Mouse (Mus musculus): ENCODE results near the gene Elf5.
A peak's percentile ranks its signal among the peaks of the same experiment; 100 is the strongest.

The Elf5 gene

GRCm38 (mm10) chr2:103436534-103436933 lies 25.0 kb downstream of the Elf5 start:
- no peak for DNase-seq

- DNase-seq: peak; percentile 32
Measured at GRCm38 (mm10) chr2:103439071-103439622, 27.7 kb downstream of the Elf5 start.

- peak; percentile 67 for DNase-seq
Measured at GRCm38 (mm10) chr2:103439710-103440109, 28.2 kb downstream of the Elf5 start.

GRCm38 (mm10) chr2:103445776-103446175 lies 34.3 kb downstream of the Elf5 start:
- peak; percentile 44 for DNase-seq

DNA sequence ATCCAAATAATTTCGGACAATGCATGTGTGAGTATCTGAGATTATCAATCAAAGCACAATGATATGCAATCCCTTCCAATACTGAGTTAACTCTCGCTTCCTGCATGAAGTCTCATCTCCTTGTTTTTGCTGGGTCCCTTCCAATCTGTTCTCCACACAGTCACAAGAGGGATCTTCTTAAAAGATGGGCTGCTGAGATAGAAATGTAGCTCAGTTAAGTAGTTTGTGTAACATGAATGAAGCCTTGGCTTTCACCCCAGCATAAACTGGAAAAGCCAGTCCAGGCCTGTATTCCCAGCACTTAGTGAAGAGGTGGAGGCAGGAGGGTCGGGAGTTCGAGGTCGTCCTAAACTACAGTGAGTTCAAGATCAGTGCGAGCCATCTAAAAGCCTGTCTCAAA lies 34.8 kb downstream of the Elf5 start:
- no peak for DNase-seq

DNA sequence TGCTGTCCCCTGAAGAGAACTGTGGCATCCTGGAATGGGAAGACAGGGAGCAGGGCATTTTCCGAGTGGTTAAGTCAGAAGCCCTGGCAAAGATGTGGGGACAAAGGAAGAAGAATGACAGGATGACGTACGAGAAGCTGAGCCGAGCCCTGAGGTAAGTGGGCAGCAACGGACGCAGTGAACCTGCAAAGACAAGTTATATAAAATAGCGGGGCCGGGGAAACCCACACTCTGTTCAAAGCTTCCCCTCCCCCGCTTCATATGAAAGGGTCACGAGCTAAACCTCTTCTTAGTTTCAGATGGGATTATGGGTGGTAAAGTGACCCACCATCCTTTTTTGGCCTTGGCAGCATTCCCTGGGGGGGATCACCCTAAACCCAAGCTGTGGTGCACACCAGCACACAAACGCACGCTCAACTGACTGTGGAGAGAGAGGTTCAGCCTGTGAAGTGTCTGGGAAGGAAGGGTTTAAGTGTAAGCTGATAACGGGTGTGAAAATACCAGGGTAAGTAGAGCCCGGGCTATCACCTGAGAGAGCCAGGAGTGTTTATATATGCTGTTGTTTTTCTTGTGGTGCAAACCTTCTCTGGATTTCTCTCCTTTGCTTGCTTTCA lies 37.6 kb downstream of the Elf5 start:
- DNase-seq: no peak

- DNase-seq: no peak
Measured at GRCm38 (mm10) chr2:103449813-103450212, 38.3 kb downstream of the Elf5 start.

DNA sequence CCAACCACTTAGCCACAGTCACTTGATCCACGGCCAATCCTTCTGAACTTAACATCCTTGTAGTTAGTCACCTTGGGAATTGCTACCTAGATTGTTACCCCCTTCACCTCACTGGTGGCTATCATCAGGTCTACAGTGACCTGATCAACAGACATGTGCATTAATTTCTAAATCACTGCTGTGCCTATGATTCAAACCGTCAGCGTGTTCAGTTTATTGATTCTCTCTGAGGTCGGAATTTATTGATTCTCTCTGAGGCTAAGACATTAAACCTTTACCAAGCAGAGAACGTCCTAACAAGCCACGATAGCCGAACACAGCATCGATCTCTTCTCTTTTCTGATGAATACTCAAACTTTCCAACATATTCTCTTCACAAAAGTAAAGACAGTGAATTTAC lies 38.8 kb downstream of the Elf5 start:
- no peak for DNase-seq

- DNase-seq: no peak
Measured at GRCm38 (mm10) chr2:103452550-103452949, 41.1 kb downstream of the Elf5 start.

GRCm38 (mm10) chr2:103455748-103456147 lies 44.3 kb downstream of the Elf5 start:
- DNase-seq: no peak

- peak; percentile 86 for DNase-seq
Measured at GRCm38 (mm10) chr2:103456646-103457045, 45.2 kb downstream of the Elf5 start.

DNA sequence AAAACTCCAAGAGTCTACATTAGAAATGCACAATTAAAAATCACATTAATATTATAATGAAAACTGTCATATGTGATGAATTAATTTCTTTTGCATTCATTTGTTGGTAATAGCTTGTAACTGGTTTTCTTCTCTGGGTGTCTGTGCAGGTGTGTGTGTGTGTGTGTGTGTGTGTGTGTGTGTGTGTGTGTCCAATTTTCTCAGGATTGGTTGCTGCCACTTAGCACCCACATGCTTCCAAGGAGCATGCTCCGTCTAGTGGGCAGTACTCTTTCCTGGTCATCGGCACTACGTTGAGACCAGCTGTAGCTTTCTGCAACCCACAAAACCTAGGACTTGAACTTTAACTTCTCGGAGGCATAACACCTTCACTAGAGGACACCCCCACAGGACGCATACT lies 45.6 kb downstream of the Elf5 start:
- DNase-seq: no peak

DNA sequence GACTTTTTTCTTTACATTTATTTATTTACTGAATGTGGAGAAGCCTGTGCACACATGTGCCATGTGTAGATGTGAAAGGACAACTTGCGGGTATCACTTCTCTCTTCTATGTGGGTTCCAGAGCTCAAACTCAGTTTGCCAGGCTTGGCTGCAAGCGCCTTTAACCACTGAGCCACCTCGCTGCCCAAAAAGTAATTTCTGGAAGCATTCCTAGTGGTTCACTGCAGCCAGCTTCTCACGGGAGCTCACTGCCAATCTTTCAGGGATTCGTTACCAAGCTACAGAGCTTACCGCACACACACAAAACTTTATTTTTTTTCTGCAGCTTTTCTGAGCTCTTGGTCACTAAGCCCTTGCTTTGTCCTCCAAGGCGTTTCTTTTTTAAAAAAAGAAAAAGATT lies 46.1 kb downstream of the Elf5 start:
- no peak for DNase-seq

- no peak for DNase-seq
Measured at GRCm38 (mm10) chr2:103459069-103459468, 47.6 kb downstream of the Elf5 start.

GRCm38 (mm10) chr2:103461210-103461609 lies 49.7 kb downstream of the Elf5 start:
- DNase-seq: no peak

GRCm38 (mm10) chr2:103461743-103462142 lies 50.3 kb downstream of the Elf5 start:
- no peak for DNase-seq

- DNase-seq: no peak
Measured at GRCm38 (mm10) chr2:103462746-103463145, 51.3 kb downstream of the Elf5 start.

GRCm38 (mm10) chr2:103464524-103464923 lies 53.0 kb downstream of the Elf5 start:
- DNase-seq: no peak

DNA sequence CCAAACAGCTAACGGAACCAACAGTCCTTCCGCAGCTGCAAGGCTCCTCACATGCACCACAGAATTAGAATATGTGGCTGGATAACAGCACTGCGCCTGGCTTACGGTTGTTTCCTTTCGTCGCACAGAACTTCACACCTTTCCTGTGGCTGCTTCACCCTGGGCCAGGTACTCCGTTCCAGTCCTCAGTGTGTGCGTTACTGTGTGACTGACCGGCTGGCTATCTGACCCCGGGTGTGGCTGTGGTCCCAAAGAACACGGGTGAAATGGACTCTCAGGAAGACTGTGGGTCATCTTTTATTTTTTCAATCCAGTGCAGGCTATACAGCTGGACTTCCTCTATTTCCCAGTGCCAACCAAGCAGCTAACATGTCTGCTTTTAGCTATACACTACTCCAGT lies 53.9 kb downstream of the Elf5 start:
- no peak for DNase-seq

DNA sequence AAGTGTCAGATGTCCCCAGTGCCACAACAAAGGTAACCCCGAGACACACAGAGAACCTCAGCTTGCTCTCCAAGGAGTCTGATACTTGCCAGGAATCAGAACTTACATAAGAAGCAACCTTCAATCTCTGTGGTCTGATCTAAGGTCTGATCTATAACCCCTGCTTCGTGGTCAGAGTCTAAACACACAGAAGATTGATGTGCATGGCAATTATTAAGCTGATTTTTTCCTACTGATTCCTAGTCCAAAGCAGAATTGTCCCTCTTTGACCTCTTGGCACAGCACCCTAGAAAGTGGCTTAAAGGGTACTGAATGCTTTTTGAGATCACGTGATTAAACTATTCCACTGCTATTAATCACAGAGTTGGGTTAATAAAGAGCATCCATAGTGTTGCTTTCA lies 54.8 kb downstream of the Elf5 start:
- DNase-seq: no peak

- peak; percentile 81 for DNase-seq
Measured at GRCm38 (mm10) chr2:103466984-103467588, 55.6 kb downstream of the Elf5 start.

DNA sequence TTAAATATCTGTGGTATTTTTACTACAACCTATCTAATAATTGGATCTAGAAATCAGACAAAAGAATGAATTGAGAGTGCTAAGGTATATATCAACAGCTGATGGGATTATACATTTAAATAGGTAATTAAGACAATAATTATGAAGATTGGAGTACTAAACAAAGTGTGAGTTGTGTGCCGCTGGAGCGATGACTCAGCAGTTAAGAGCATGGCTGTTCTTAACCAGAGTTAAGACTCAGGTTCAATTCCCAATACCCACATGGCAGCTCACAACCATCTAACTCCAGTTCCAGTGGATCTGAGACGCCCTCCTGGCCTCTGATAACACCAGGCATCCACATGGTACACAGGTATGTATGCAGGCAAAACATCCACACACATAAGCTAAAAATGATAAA lies 61.9 kb downstream of the Elf5 start:
- no peak for DNase-seq

GRCm38 (mm10) chr2:103476180-103476579 lies 64.7 kb downstream of the Elf5 start:
- no peak for DNase-seq

DNA sequence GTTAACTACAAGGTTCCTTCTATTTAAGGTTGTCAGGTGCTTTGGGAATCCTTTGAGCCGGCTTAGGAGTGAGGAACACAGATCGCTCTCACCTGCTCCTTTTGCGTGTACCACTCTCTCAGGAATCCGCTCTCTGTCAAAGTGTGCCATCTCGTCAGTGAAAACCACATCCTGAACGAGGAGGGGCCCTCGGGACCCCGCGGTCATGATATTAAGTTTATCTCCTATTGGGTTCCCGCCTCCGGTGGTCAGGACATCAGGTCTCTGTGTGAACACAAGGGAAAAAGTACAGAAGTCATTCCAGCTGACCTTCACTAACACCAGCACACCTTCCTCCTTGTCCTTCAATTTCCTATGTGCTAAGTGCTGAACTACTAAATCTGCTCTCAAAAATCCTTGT lies 65.2 kb downstream of the Elf5 start:
- DNase-seq: no peak

GRCm38 (mm10) chr2:103477456-103477855 lies 66.0 kb downstream of the Elf5 start:
- DNase-seq: no peak
